Comparison of ENCODE assay signal across 9 mouse cellular contexts in the genomic region with DNA sequence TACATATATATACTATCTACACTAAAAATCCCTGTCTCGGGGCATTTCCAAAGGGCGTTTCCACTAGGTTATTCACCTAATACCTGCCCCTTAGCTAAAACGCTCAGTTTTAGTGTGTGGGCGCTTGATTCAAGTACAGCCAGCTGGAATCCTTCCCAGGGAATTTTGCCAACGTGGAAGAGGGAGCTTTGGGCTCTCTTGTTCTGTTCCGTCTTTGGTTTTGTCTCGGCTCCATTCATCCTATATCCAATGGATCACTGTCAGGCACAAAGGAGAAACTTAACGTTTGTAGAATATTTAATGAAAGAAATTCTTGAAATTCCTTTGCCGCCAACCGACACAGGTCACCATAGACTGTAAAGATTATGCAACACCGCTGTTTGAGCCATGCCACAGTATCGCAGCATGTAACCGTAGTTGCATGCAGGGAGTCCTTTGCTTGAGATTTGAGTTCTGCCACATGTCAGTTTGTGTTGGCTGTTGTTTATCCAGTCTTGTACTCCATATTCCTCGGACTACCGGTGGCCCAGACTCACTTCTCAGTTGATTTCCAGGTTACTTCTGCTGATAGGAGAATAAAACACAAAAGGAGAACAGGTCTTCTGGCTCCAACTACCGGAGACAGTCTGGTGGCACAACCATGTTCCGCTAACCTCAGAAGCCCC. TPM values are rescaled to one million over a fixed set of nuclear protein-coding genes. Genes with fewer than 3 reads are reported as not detected.
DNase-seq lines count a peak whose midpoint lies in the region; ATAC-seq lines count a peak whose summit lies in the region.
"Had no signal": no experiment of that assay in that cellular context is flagged by ENCODE, and none has a peak within 500 bp of the region (broad histone marks: within the 10 kb centered on the region; RNA-seq: fewer than 3 reads in every experiment).

No protein-coding gene starts in this region.

- no peaks in the 10 kb centered on the region for H3K9me3 ChIP-seq in hindbrain, embryonic 13.5 days
- H3K9me3 ChIP-seq: limb, embryonic 12.5 days had no signal

- peak; percentile 72; the same call in 1 of the 2 replicates for ATAC-seq in hindbrain, embryonic 13.5 days (ENCODE audit: low FRiP score)

- H3K27ac ChIP-seq in hindbrain, embryonic 13.5 days: peak overlapping the region; percentile 40; the same call in 1 of the 2 replicates
- H3K27ac ChIP-seq: limb, embryonic 12.5 days had no signal

- no peaks in the 10 kb centered on the region for H3K36me3 ChIP-seq in hindbrain, embryonic 13.5 days
- H3K36me3 ChIP-seq: limb, embryonic 12.5 days had no signal

- intact Hi-C loops in left cerebral cortex, postnatal 14 days (cut with DNase I): no loop called here

- WGBS in hindbrain, embryonic 13.5 days: 32% methylated on average over 17 of the region's 17 CpGs

- H3K4me3 ChIP-seq in hindbrain, embryonic 13.5 days: peak overlapping the region; percentile 15; the same call in 1 of the 2 replicates
- H3K4me3 ChIP-seq: limb, embryonic 12.5 days had no signal

- H3K27me3 ChIP-seq in hindbrain, embryonic 13.5 days: no peaks in the 10 kb centered on the region
- H3K27me3 ChIP-seq: limb, embryonic 12.5 days had no signal

- H3K9ac ChIP-seq in hindbrain, embryonic 13.5 days: no peak overlapping the region
- H3K9ac ChIP-seq: limb, embryonic 12.5 days had no signal

- peak; percentile 48 to 54 for DNase-seq in right cerebral cortex, adult 2 months (ENCODE audit: low spot score in 2 of 2)
- no peak for DNase-seq in right cerebral cortex, postnatal 36 days (ENCODE audit: low spot score in 2 of 2)
- DNase-seq in cerebellum, postnatal 25 days: peak; percentile 86 to 89
- peak; percentile 54 to 60 for DNase-seq in left cerebral cortex, postnatal 14 days (ENCODE audit: low spot score in 2 of 2)
- DNase-seq in neural tube, embryonic 10.5 days (ENCODE audit: extremely low spot score, low spot score): peak; percentile 17
- no peak for DNase-seq in MN1 (ENCODE audit: low spot score)
- no peak for DNase-seq in spleen, adult 18-20 months

- peak overlapping the region; percentile 32 for H3K4me2 ChIP-seq in hindbrain, embryonic 13.5 days
- H3K4me2 ChIP-seq: limb, embryonic 12.5 days had no signal

- peaks cover 7% of the 10 kb centered on the region for H3K4me1 ChIP-seq in hindbrain, embryonic 13.5 days (replicated peaks)
- H3K4me1 ChIP-seq: limb, embryonic 12.5 days had no signal

RNA-seq across cellular contexts. Expression of a gene that starts 11.3 kb away (rescaled TPM):
- 46.1 and 48.1 TPM in 2 replicates for polyA plus RNA-seq in hindbrain, embryonic 13.5 days (2015; fragmentation: Nextera tagmentation; extraction: Ambion mirVana)
- total RNA-seq in left cerebral cortex, postnatal 14 days (2021): 10 to 100 TPM in 1 of 2 experiments, 1 to 10 TPM in 1; 7.3 to 10.5 TPM

RNA-seq across cellular contexts. Expression of a gene that starts 12.7 kb away (rescaled TPM):
- 115 and 140 TPM in 2 replicates for polyA plus RNA-seq in hindbrain, embryonic 13.5 days (2015; fragmentation: Nextera tagmentation; extraction: Ambion mirVana)
- total RNA-seq in left cerebral cortex, postnatal 14 days (2021): 10 to 100 TPM in 1 of 2 experiments, 1 to 10 TPM in 1; 4.6 to 10.7 TPM

RNA-seq across cellular contexts. Expression of a gene that starts 43.3 kb away (rescaled TPM):
- polyA plus RNA-seq in hindbrain, embryonic 13.5 days (2015; fragmentation: Nextera tagmentation; extraction: Ambion mirVana): 1.4 and 2.4 TPM in 2 replicates
- 10 to 100 TPM; 56.8 to 65.6 TPM for total RNA-seq in left cerebral cortex, postnatal 14 days (2021)

Comparison
In these comparisons a context has a peak if more than half of its experiments do, and no peak if none do; other contexts are left out.
1. DNase-seq: peak in right cerebral cortex, adult 2 months (2 of 2), cerebellum, postnatal 25 days (2 of 2), left cerebral cortex, postnatal 14 days (2 of 2) and neural tube, embryonic 10.5 days (single experiment); none in right cerebral cortex, postnatal 36 days (0 of 2), MN1 (single experiment) and spleen, adult 18-20 months (0 of 2).